Mouse (Mus musculus): ENCODE measurements at regions not wholly inside any gene's neighbourhood (a gene's known extent, or its start where the extent isn't known, plus 50 kb on each side); places are given as distances from the start of the nearest gene placed in this dataset.

GRCm38 (mm10) chr14:46461960-46462359, 71.5 kb upstream of the Bmp4 start:
- no peak overlapping the region for H3K27ac ChIP-seq (replicated peaks; ENCODE audit: low read depth, low read length)

GRCm38 (mm10) chr14:46454500-46454899, 64.0 kb upstream of the Bmp4 start:
- H3K4me1 ChIP-seq (ENCODE audit: control insufficient read depth, insufficient read depth, insufficient read length, low read length) = no peaks in the 10 kb centered on the region
- no peak overlapping the region for H3K4me3 ChIP-seq (ENCODE audit: insufficient read depth, low read depth, low read length)
- H3K27ac ChIP-seq (replicated peaks; ENCODE audit: low read depth, low read length) = no peak overlapping the region

More at GRCm38 (mm10) chr14:46461960-46462359, 71.5 kb upstream of the Bmp4 start:
- Histone ChIP-seq H3K4me1 (ENCODE audit: control insufficient read depth, insufficient read depth, insufficient read length, low read length) (no peaks in the 10 kb centered on the region), H3K4me3 (ENCODE audit: insufficient read depth, low read depth, low read length) (no peak overlapping the region)

- Histone ChIP-seq H3K4me1 (ENCODE audit: control insufficient read depth, insufficient read depth, insufficient read length, low read length) (no peaks in the 10 kb centered on the region), H3K4me3 (ENCODE audit: insufficient read depth, low read depth, low read length) (no peak overlapping the region), H3K27ac (replicated peaks; ENCODE audit: low read depth, low read length) (no peak overlapping the region)
Observed at GRCm38 (mm10) chr14:46441696-46442095, 51.2 kb upstream of the Bmp4 start.

Data from brown adipose tissue, adult 24 weeks (tissue).